Mouse (Mus musculus): ENCODE data around the gene Gm36245. TPM values are rescaled to one million over a fixed set of nuclear protein-coding genes. Genes with fewer than 3 reads are reported as not detected.
"Not testable (repeated sequence)": the region's sequence is repeated elsewhere in the genome, so short reads cannot be mapped to it uniquely, and the experiment has no call there.

The Gm36245 gene
- polyA plus RNA-seq, 1 experiment from 2014 or later: not detected

- TF ChIP-seq CTCF (IDR thresholded peaks at IDR 0.05; ENCODE audit: low read depth): peak; percentile 68
- H3K27ac ChIP-seq (ENCODE audit: low read depth, low read length); H3K27me3 ChIP-seq (replicated peaks; ENCODE audit: control insufficient read depth, insufficient read depth, low read length); H3K4me3 ChIP-seq (ENCODE audit: low read depth, low read length); H3K4me1 ChIP-seq (replicated peaks; ENCODE audit: control insufficient read depth, insufficient read depth, low read length); H3K9ac ChIP-seq (ENCODE audit: low read depth, low read length); H3K36me3 ChIP-seq (ENCODE audit: control insufficient read depth, insufficient read depth); H3K4me2 ChIP-seq (replicated peaks; ENCODE audit: low read depth); H3K9me3 ChIP-seq (ENCODE audit: control insufficient read depth): not testable (repeated sequence)
- peak; percentile 71 for ATAC-seq
- 49% methylated on average over 9 of the region's 9 CpGs for WGBS
These were observed 29.6 kb downstream of the Gm36245 start for GRCm38 (mm10) chr15:77628647-77629046.

- H3K4me2 ChIP-seq (replicated peaks; ENCODE audit: low read depth); H3K9ac ChIP-seq (ENCODE audit: low read depth, low read length); H3K36me3 ChIP-seq (ENCODE audit: control insufficient read depth, insufficient read depth); H3K9me3 ChIP-seq (ENCODE audit: control insufficient read depth); H3K27ac ChIP-seq (ENCODE audit: low read depth, low read length); ATAC-seq; H3K4me3 ChIP-seq (ENCODE audit: low read depth, low read length); H3K4me1 ChIP-seq (replicated peaks; ENCODE audit: control insufficient read depth, insufficient read depth, low read length); H3K27me3 ChIP-seq (replicated peaks; ENCODE audit: control insufficient read depth, insufficient read depth, low read length): not testable (repeated sequence)
- WGBS: 87% methylated on average over 3 of the region's 3 CpGs
These were observed 30.8 kb downstream of the Gm36245 start for GRCm38 (mm10) chr15:77629822-77630221.

- H3K4me2 ChIP-seq (replicated peaks; ENCODE audit: low read depth); H3K4me1 ChIP-seq (replicated peaks; ENCODE audit: control insufficient read depth, insufficient read depth, low read length); H3K36me3 ChIP-seq (ENCODE audit: control insufficient read depth, insufficient read depth); ATAC-seq; H3K9me3 ChIP-seq (ENCODE audit: control insufficient read depth); H3K27me3 ChIP-seq (replicated peaks; ENCODE audit: control insufficient read depth, insufficient read depth, low read length); H3K9ac ChIP-seq (ENCODE audit: low read depth, low read length); H3K27ac ChIP-seq (ENCODE audit: low read depth, low read length); H3K4me3 ChIP-seq (ENCODE audit: low read depth, low read length): not testable (repeated sequence)
- WGBS: 57% methylated on average over 2 of the region's 2 CpGs
These were observed 44.1 kb downstream of the Gm36245 start, which contains the start of gene Apol11b for GRCm38 (mm10) chr15:77643176-77643575. Gene Apol11b, minus strand, starts transcription at chr15:77643286.

- H3K36me3 ChIP-seq (ENCODE audit: control insufficient read depth, insufficient read depth); H3K4me3 ChIP-seq (ENCODE audit: low read depth, low read length); H3K27ac ChIP-seq (ENCODE audit: low read depth, low read length); H3K9ac ChIP-seq (ENCODE audit: low read depth, low read length); H3K4me1 ChIP-seq (replicated peaks; ENCODE audit: control insufficient read depth, insufficient read depth, low read length); H3K4me2 ChIP-seq (replicated peaks; ENCODE audit: low read depth); H3K27me3 ChIP-seq (replicated peaks; ENCODE audit: control insufficient read depth, insufficient read depth, low read length); H3K9me3 ChIP-seq (ENCODE audit: control insufficient read depth); ATAC-seq: not testable (repeated sequence)
These were observed 52.1 kb downstream of the Gm36245 start for GRCm38 (mm10) chr15:77651143-77651542.

Other genes starting within 250 kb of the Gm36245 start
- 30.9 and 31.4 TPM in 2 replicates for gene Apol7a, start 200.1 kb upstream of the Gm36245 start, polyA plus RNA-seq (2015; fragmentation: Nextera tagmentation; extraction: Ambion mirVana)
- gene Apol9a, start 188.1 kb upstream of the Gm36245 start, polyA plus RNA-seq (2015; fragmentation: Nextera tagmentation; extraction: Ambion mirVana): 26.2 and 33.1 TPM in 2 replicates
- gene Apol7b, start 151.8 kb upstream of the Gm36245 start, polyA plus RNA-seq (2015; fragmentation: Nextera tagmentation; extraction: Ambion mirVana): 0.21 TPM in 1 of 2 replicates, not detected in the other
- 0.60 and 0.85 TPM in 2 replicates for gene Apol10a, start 122.2 kb upstream of the Gm36245 start, polyA plus RNA-seq (2015; fragmentation: Nextera tagmentation; extraction: Ambion mirVana)
- gene Apol11a, start 91.0 kb upstream of the Gm36245 start, polyA plus RNA-seq (2015; fragmentation: Nextera tagmentation; extraction: Ambion mirVana): not detected in 2 replicates
- 18.8 and 23.9 TPM in 2 replicates for gene Apol7c, start 65.9 kb upstream of the Gm36245 start, polyA plus RNA-seq (2015; fragmentation: Nextera tagmentation; extraction: Ambion mirVana)
- not detected in 2 replicates for gene 1700025B11Rik, start 37.4 kb upstream of the Gm36245 start, polyA plus RNA-seq (2015; fragmentation: Nextera tagmentation; extraction: Ambion mirVana)
- gene Apol10b, start 3.1 kb upstream of the Gm36245 start, polyA plus RNA-seq (2015; fragmentation: Nextera tagmentation; extraction: Ambion mirVana): 0.61 and 0.69 TPM in 2 replicates
- gene Apol11b, start 44.0 kb downstream of the Gm36245 start, polyA plus RNA-seq (2015; fragmentation: Nextera tagmentation; extraction: Ambion mirVana): not detected in 2 replicates
- gene Apol7e, start 99.6 kb downstream of the Gm36245 start, polyA plus RNA-seq (2015; fragmentation: Nextera tagmentation; extraction: Ambion mirVana): 0.22 and 0.25 TPM in 2 replicates
- 3.2 and 4.1 TPM in 2 replicates for gene Apol9b, start 129.8 kb downstream of the Gm36245 start, polyA plus RNA-seq (2015; fragmentation: Nextera tagmentation; extraction: Ambion mirVana)
- not detected in 2 replicates for gene Apol8, start 157.7 kb downstream of the Gm36245 start, polyA plus RNA-seq (2015; fragmentation: Nextera tagmentation; extraction: Ambion mirVana)
- 25.7 and 27.7 TPM in 2 replicates for gene Myh9, start 242.9 kb downstream of the Gm36245 start, polyA plus RNA-seq (2015; fragmentation: Nextera tagmentation; extraction: Ambion mirVana)

Measured in intestine, postnatal 0 days (tissue).